Mouse (Mus musculus): ENCODE data around the gene Stpg3. TPM values are rescaled to one million over a fixed set of nuclear protein-coding genes. Genes with fewer than 3 reads are reported as not detected.
A peak's percentile ranks its signal among the peaks of the same experiment; 100 is the strongest.

Gene Stpg3
- total RNA-seq, 2 experiments from 2014 or later = not detected

- DNase-seq = no peak
Observed at GRCm38 (mm10) chr2:25234551-25235220, 20.2 kb upstream of the Stpg3 start.

GRCm38 (mm10) chr2:25234050-25234449 is 19.6 kb upstream of the Stpg3 start, which contains the start of gene Slc34a3:
Gene Slc34a3, minus strand, starts transcription at chr2:25234364.
- no peak for DNase-seq

- no peak for DNase-seq
Observed at GRCm38 (mm10) chr2:25233421-25233820, 19.0 kb upstream of the Stpg3 start.

- no peak for DNase-seq
Observed at GRCm38 (mm10) chr2:25231038-25231437, 16.6 kb upstream of the Stpg3 start.

GRCm38 (mm10) chr2:25230581-25230980 is 16.1 kb upstream of the Stpg3 start:
- DNase-seq = no peak

GRCm38 (mm10) chr2:25229582-25229981 is 15.1 kb upstream of the Stpg3 start:
- DNase-seq = no peak

- no peak for DNase-seq
Observed at GRCm38 (mm10) chr2:25228995-25229530, 14.6 kb upstream of the Stpg3 start.

GRCm38 (mm10) chr2:25228431-25228889 is 14.0 kb upstream of the Stpg3 start:
- peak; percentile 91 for DNase-seq

GRCm38 (mm10) chr2:25227406-25227805 is 13.0 kb upstream of the Stpg3 start:
- DNase-seq = no peak

GRCm38 (mm10) chr2:25226864-25227263 is 12.4 kb upstream of the Stpg3 start:
- DNase-seq = peak; percentile 70

GRCm38 (mm10) chr2:25225811-25226379 is 11.5 kb upstream of the Stpg3 start:
- DNase-seq = no peak

GRCm38 (mm10) chr2:25224766-25225752 is 10.6 kb upstream of the Stpg3 start:
- DNase-seq = peak; percentile 97

GRCm38 (mm10) chr2:25224492-25224765 is 10.0 kb upstream of the Stpg3 start, which contains the start of gene Tubb4b:
Gene Tubb4b, minus strand, starts transcription at chr2:25224702.
- DNase-seq = no peak

- peak; percentile 92 for DNase-seq
Observed at GRCm38 (mm10) chr2:25223681-25224491, 9.4 kb upstream of the Stpg3 start.

- no peak for DNase-seq
Observed at GRCm38 (mm10) chr2:25221331-25221772, 6.9 kb upstream of the Stpg3 start.

- DNase-seq = no peak
Observed at GRCm38 (mm10) chr2:25218445-25218844, 4.0 kb upstream of the Stpg3 start, which contains the start of gene Fam166a. Gene Fam166a, plus strand, starts transcription at chr2:25218745.

- no peak for DNase-seq
Observed at GRCm38 (mm10) chr2:25217666-25218065, 3.2 kb upstream of the Stpg3 start.

GRCm38 (mm10) chr2:25213266-25213865 is 1.1 kb downstream of the Stpg3 start:
- DNase-seq = no peak

GRCm38 (mm10) chr2:25211121-25211670 is 3.2 kb downstream of the Stpg3 start, which contains the start of gene Nelfb:
Gene Nelfb, minus strand, starts transcription at chr2:25211489.
- DNase-seq = peak; percentile 94

GRCm38 (mm10) chr2:25210686-25211085 is 3.8 kb downstream of the Stpg3 start:
- DNase-seq = no peak

GRCm38 (mm10) chr2:25207593-25207992 is 6.8 kb downstream of the Stpg3 start:
- no peak for DNase-seq
